Mouse (Mus musculus) heart, adult 2 months (tissue): ENCODE data around the gene Rabac1. TPM values are rescaled to one million over a fixed set of nuclear protein-coding genes. Genes with fewer than 3 reads are reported as not detected.

ENCODE experiments used
- DNase-seq, 2 experiments: peaks; one replicate each; pipeline ENCODE4 v3.0.0; 2021
- H3K27ac ChIP-seq: fragments of 200-600 bp; 2 replicates; pipeline ENCODE4 v1.8.1; 2022
- H3K27me3 ChIP-seq: fragments of 200-500 bp; 2 replicates; pipeline ENCODE4 v1.6.1; 2012; ENCODE audit warnings: mild to moderate bottlenecking, low read length, inconsistent platforms, mixed read lengths; ENCODE audit not compliant: control insufficient read depth, insufficient read depth
- H3K36me3 ChIP-seq: fragments of 200-500 bp; 2 replicates; pipeline ENCODE4 v1.6.1; 2012; ENCODE audit warnings: low read length, inconsistent platforms; ENCODE audit not compliant: control insufficient read depth, insufficient read depth
- H3K4me1 ChIP-seq: fragments of 200-500 bp; 2 replicates; pipeline ENCODE4 v1.6.1; 2011; ENCODE audit warnings: low read length; ENCODE audit not compliant: control insufficient read depth, insufficient read depth
- H3K4me3 ChIP-seq: fragments of 200-600 bp; 2 replicates; pipeline ENCODE4 v1.8.1; 2022
- H3K79me2 ChIP-seq: fragments of 200-500 bp; replicated peaks from 2 replicates; pipeline ENCODE4 v1.6.1; 2012; ENCODE audit warnings: mild to moderate bottlenecking, inconsistent platforms, low read length, moderate library complexity, mixed read lengths; ENCODE audit not compliant: control insufficient read depth, insufficient read depth
- H3K9ac ChIP-seq: fragments of 200-500 bp; 2 replicates; pipeline ENCODE4 v1.6.1; 2012; ENCODE audit warnings: low read depth, mild to moderate bottlenecking, control low read depth, inconsistent platforms, low read length, mixed read lengths
- CTCF ChIP-seq: fragments of 200-600 bp; IDR thresholded peaks from 2 replicates; pipeline ENCODE4 v1.8.1; 2022; ENCODE audit warnings: antibody characterized with exemption, mild to moderate bottlenecking, moderate library complexity
- EP300 ChIP-seq: fragments of 200-500 bp; IDR thresholded peaks from 2 replicates; pipeline ENCODE4 v1.6.1; 2011; ENCODE audit warnings: low read depth, low read length, control low read depth; ENCODE audit not compliant: insufficient read depth
- POLR2A ChIP-seq: fragments of 200-500 bp; IDR thresholded peaks from 2 replicates; pipeline ENCODE4 v1.6.1; 2011; ENCODE audit warnings: mild to moderate bottlenecking, low read depth, low read length, control low read depth; ENCODE audit not compliant: insufficient read depth
- WGBS: fragments of 180-500 bp; shearing (Covaris S2); methylation state at CpG from one replicate; pipeline ENCODE4 v1.1.7; 2018; 5-methylcytosine and 5-hydroxymethylcytosine counted together
- intact Hi-C: fragments of 180-260 bp; cut with DNase I; formaldehyde crosslinking; loops from one replicate; pipeline ENCODE4 v1.15.1; 2025
- polyA plus RNA-seq: library from polyadenylated mRNA; depleted of rRNA; stranded (reverse); fragments of >200 nt; gene quantifications from 2 replicates; pipeline ENCODE4 v1.2.3, GENCODE M21; 2012
- total RNA-seq, 2 experiments: library from RNA; stranded (reverse); gene quantifications; 2 replicates each; pipeline ENCODE4 v1.2.3; 2021

Gene Rabac1
- total and polyA plus RNA-seq, 3 experiments, result 299 to 467 (median 358) TPM

GRCm38 (mm10) chr7:24987941-24988340, 15.4 kb upstream of the Rabac1 start:
- Histone ChIP-seq H3K9ac (no peak overlapping the region), H3K4me1 (no peaks in the 10 kb centered on the region), H3K36me3 (no peaks in the 10 kb centered on the region), H3K79me2 (no peaks in the 10 kb centered on the region), H3K4me3 (no peak overlapping the region), H3K27ac (no peak overlapping the region), H3K27me3 (no peaks in the 10 kb centered on the region)
- WGBS, result 69% methylated on average over 14 of the region's 14 CpGs
- no peak for DNase-seq
- intact Hi-C loops, result no loop called here
- TF ChIP-seq CTCF, result no peak
- TF ChIP-seq POLR2A, result no peak
- TF ChIP-seq EP300, result no peak

GRCm38 (mm10) chr7:24985799-24986198, 13.2 kb upstream of the Rabac1 start:
- H3K79me2 ChIP-seq, result no peaks in the 10 kb centered on the region
- DNase-seq, result no peak
- 71% methylated on average over 5 of the region's 5 CpGs for WGBS
- no peak overlapping the region for H3K9ac ChIP-seq
- H3K36me3 ChIP-seq, result no peaks in the 10 kb centered on the region
- intact Hi-C loops, result no loop called here
- TF ChIP-seq POLR2A, result no peak
- peak; percentile 28 for TF ChIP-seq CTCF
- no peak overlapping the region for H3K27ac ChIP-seq
- no peaks in the 10 kb centered on the region for H3K27me3 ChIP-seq
- H3K4me1 ChIP-seq, result no peaks in the 10 kb centered on the region
- no peak overlapping the region for H3K4me3 ChIP-seq

GRCm38 (mm10) chr7:24984307-24984706, 11.8 kb upstream of the Rabac1 start:
- Histone ChIP-seq H3K4me1 (no peaks in the 10 kb centered on the region), H3K9ac (no peak overlapping the region), H3K4me3 (no peak overlapping the region), H3K79me2 (no peaks in the 10 kb centered on the region), H3K36me3 (no peaks in the 10 kb centered on the region), H3K27me3 (no peaks in the 10 kb centered on the region), H3K27ac (no peak overlapping the region)
- 79% methylated on average over 2 of the region's 2 CpGs for WGBS
- no peak for DNase-seq
- intact Hi-C loops, result no loop called here
- TF ChIP-seq EP300 (no peak), CTCF (peak; percentile 23; the same call in 1 of the 2 replicates), POLR2A (no peak)

- no peak overlapping the region for H3K9ac ChIP-seq
- intact Hi-C loops, result no loop called here
- no peak for TF ChIP-seq POLR2A
- TF ChIP-seq EP300, result no peak
- no peak for TF ChIP-seq CTCF
- 75% methylated on average over 5 of the region's 5 CpGs for WGBS
- H3K27me3 ChIP-seq, result no peaks in the 10 kb centered on the region
- H3K27ac ChIP-seq, result no peak overlapping the region
- no peaks in the 10 kb centered on the region for H3K4me1 ChIP-seq
- H3K36me3 ChIP-seq, result no peaks in the 10 kb centered on the region
- no peak for DNase-seq
- H3K4me3 ChIP-seq, result no peak overlapping the region
- no peaks in the 10 kb centered on the region for H3K79me2 ChIP-seq
Measured at GRCm38 (mm10) chr7:24983396-24983795, 10.8 kb upstream of the Rabac1 start.

GRCm38 (mm10) chr7:24980439-24980838, 7.9 kb upstream of the Rabac1 start:
- H3K27ac ChIP-seq, result no peak overlapping the region
- H3K4me1 ChIP-seq, result no peaks in the 10 kb centered on the region
- H3K4me3 ChIP-seq, result no peak overlapping the region
- no peak for DNase-seq
- H3K9ac ChIP-seq, result no peak overlapping the region
- no peaks in the 10 kb centered on the region for H3K36me3 ChIP-seq
- TF ChIP-seq EP300 (no peak), POLR2A (no peak), CTCF (no peak)
- H3K79me2 ChIP-seq, result no peaks in the 10 kb centered on the region
- intact Hi-C loops, result no loop called here
- WGBS, result 70% methylated on average over 7 of the region's 7 CpGs
- no peaks in the 10 kb centered on the region for H3K27me3 ChIP-seq

- no peaks in the 10 kb centered on the region for H3K79me2 ChIP-seq
- WGBS, result 73% methylated on average over 7 of the region's 7 CpGs
- no peaks in the 10 kb centered on the region for H3K4me1 ChIP-seq
- intact Hi-C loops, result loop anchor here (10.0 kb wide), 1 partner anchor 444 kb away; the partner anchor contains the start of gene Irgq
- TF ChIP-seq POLR2A (no peak), CTCF (no peak), EP300 (no peak)
- DNase-seq, result no peak
- no peaks in the 10 kb centered on the region for H3K36me3 ChIP-seq
- no peak overlapping the region for H3K4me3 ChIP-seq
- H3K9ac ChIP-seq, result no peak overlapping the region
- H3K27ac ChIP-seq, result no peak overlapping the region
- no peaks in the 10 kb centered on the region for H3K27me3 ChIP-seq
Measured at GRCm38 (mm10) chr7:24978781-24979180, 6.2 kb upstream of the Rabac1 start.
